ENCODE assay signal across 43 mouse cellular contexts in genomic region chr9:51367124-51367523, GRCm38 (mm10). TPM values are rescaled to one million over a fixed set of nuclear protein-coding genes. Genes with fewer than 3 reads are reported as not detected.
"Had no signal": no experiment of that assay in that cellular context is flagged by ENCODE, and none has a peak within 500 bp of the region (broad histone marks: within the 10 kb centered on the region; RNA-seq: fewer than 3 reads in every experiment).

No protein-coding gene starts in this region.

- H3K27ac ChIP-seq: limb, embryonic 10.5 days; limb, embryonic 12.5 days; limb, embryonic 13.5 days; limb, embryonic 15.5 days; liver, embryonic 12.5 days; liver, embryonic 13.5 days; liver, embryonic 14.5 days; liver, embryonic 15.5 days; lung, embryonic 15.5 days; macrophage; midbrain, embryonic 10.5 days; midbrain, embryonic 12.5 days; midbrain, embryonic 13.5 days; midbrain, embryonic 15.5 days; neural tube, embryonic 12.5 days had no signal

- H3K4me1 ChIP-seq: limb, embryonic 10.5 days; limb, embryonic 12.5 days; limb, embryonic 13.5 days; limb, embryonic 15.5 days; liver, embryonic 12.5 days; liver, embryonic 13.5 days; liver, embryonic 15.5 days; lung, embryonic 15.5 days; megakaryocyte, embryonic 14.5 days; midbrain, embryonic 12.5 days; midbrain, embryonic 13.5 days; midbrain, embryonic 15.5 days; neural tube, embryonic 12.5 days had no signal

- H3K36me3 ChIP-seq: limb, embryonic 10.5 days; limb, embryonic 12.5 days; limb, embryonic 13.5 days; limb, embryonic 15.5 days; liver, embryonic 12.5 days; liver, embryonic 13.5 days; liver, embryonic 15.5 days; lung, embryonic 15.5 days; midbrain, embryonic 10.5 days; midbrain, embryonic 12.5 days; midbrain, embryonic 13.5 days; midbrain, embryonic 15.5 days; neural tube, embryonic 12.5 days had no signal

- H3K4me3 ChIP-seq: limb, embryonic 10.5 days; limb, embryonic 12.5 days; limb, embryonic 13.5 days; limb, embryonic 15.5 days; liver, embryonic 12.5 days; liver, embryonic 13.5 days; liver, embryonic 15.5 days; lung, embryonic 15.5 days; megakaryocyte, embryonic 14.5 days; midbrain, embryonic 10.5 days; midbrain, embryonic 12.5 days; midbrain, embryonic 13.5 days; midbrain, embryonic 15.5 days; myocyte; neural tube, embryonic 12.5 days had no signal

- H3K4me2 ChIP-seq: limb, embryonic 12.5 days; limb, embryonic 13.5 days; limb, embryonic 15.5 days; liver, embryonic 11.5 days; liver, embryonic 12.5 days; liver, embryonic 13.5 days; liver, embryonic 15.5 days; lung, embryonic 14.5 days; lung, embryonic 15.5 days; midbrain, embryonic 11.5 days; midbrain, embryonic 12.5 days; midbrain, embryonic 13.5 days; midbrain, embryonic 15.5 days; neural tube, embryonic 12.5 days had no signal

- H3K27me3 ChIP-seq: limb, embryonic 12.5 days; limb, embryonic 13.5 days; limb, embryonic 15.5 days; liver, embryonic 12.5 days; liver, embryonic 13.5 days; liver, embryonic 15.5 days; lung, embryonic 15.5 days; megakaryocyte, embryonic 14.5 days; midbrain, embryonic 12.5 days; midbrain, embryonic 13.5 days; midbrain, embryonic 15.5 days; neural tube, embryonic 12.5 days had no signal

- ATAC-seq: liver, embryonic 12.5 days; liver, postnatal 0 days; lung, postnatal 0 days; midbrain, embryonic 13.5 days; midbrain, embryonic 15.5 days; midbrain, embryonic 16.5 days had no signal

- H3K9ac ChIP-seq: limb, embryonic 12.5 days; limb, embryonic 13.5 days; limb, embryonic 15.5 days; liver, embryonic 12.5 days; liver, embryonic 13.5 days; liver, embryonic 14.5 days; liver, embryonic 15.5 days; liver, postnatal 0 days; lung, embryonic 14.5 days; lung, embryonic 15.5 days; midbrain, embryonic 12.5 days; midbrain, embryonic 13.5 days; midbrain, embryonic 15.5 days; neural tube, embryonic 12.5 days had no signal

- DNase-seq: left cerebral cortex, postnatal 4 days; liver; liver, embryonic 13.5 days; liver, postnatal 0 days; lung, adult 18-20 months; lung, adult 2 months; lung, embryonic 14.5 days; lung, postnatal 10 days; lung, postnatal 14 days; lung, postnatal 36 days; lung, postnatal 4 days; midbrain, embryonic 14.5 days had no signal

- H3K9me3 ChIP-seq: limb, embryonic 10.5 days; limb, embryonic 12.5 days; limb, embryonic 13.5 days; limb, embryonic 15.5 days; liver, embryonic 12.5 days; liver, embryonic 13.5 days; liver, embryonic 15.5 days; lung, embryonic 15.5 days; megakaryocyte, embryonic 14.5 days; midbrain, embryonic 10.5 days; midbrain, embryonic 12.5 days; midbrain, embryonic 13.5 days; midbrain, embryonic 15.5 days; neural tube, embryonic 12.5 days had no signal

RNA-seq across cellular contexts. Expression of gene 1810046K07Rik, which starts 38.4 kb away (rescaled TPM):
- total RNA-seq: left cerebral cortex, postnatal 10 days; left cerebral cortex, postnatal 14 days; left cerebral cortex, postnatal 25 days; left cerebral cortex, postnatal 36 days; left cerebral cortex, postnatal 4 days; megakaryocyte progenitor cell, adult 5-6 weeks; megakaryocyte, adult 5-6 weeks; megakaryocyte-erythroid progenitor cell, adult 5-6 weeks; midbrain, postnatal 0 days; monocyte, adult 5-6 weeks had no signal
- polyA plus RNA-seq: limb, embryonic 10.5 days; limb, embryonic 11.5 days; limb, embryonic 15.5 days; liver, embryonic 11.5 days; liver, embryonic 12.5 days; liver, embryonic 13.5 days; lung, embryonic 14.5 days; macrophage; midbrain, embryonic 10.5 days; midbrain, embryonic 11.5 days; midbrain, embryonic 12.5 days; midbrain, embryonic 13.5 days; midbrain, embryonic 14.5 days; midbrain, embryonic 15.5 days; midbrain, embryonic 16.5 days; midbrain, postnatal 0 days; myocyte; neural tube, embryonic 11.5 days; neural tube, embryonic 12.5 days had no signal
